Mouse (Mus musculus) gastrocnemius, postnatal 10 days (tissue): ENCODE measurements at regions not wholly inside any gene's neighbourhood (a gene's known extent, or its start where the extent isn't known, plus 50 kb on each side); places are given as distances from the start of the nearest gene placed in this dataset.

Source experiments
- DNase-seq: peaks from one replicate; pipeline ENCODE4 v3.0.0; 2021; ENCODE audit warnings: mixed read lengths

- DNase-seq, result no peak
Observed at GRCm38 (mm10) chr3:80631391-80631790, 171.2 kb downstream of the Gria2 start.

- DNase-seq, result no peak
Observed at GRCm38 (mm10) chr3:80610414-80610813, 192.2 kb downstream of the Gria2 start.

- DNase-seq, result no peak
Observed at GRCm38 (mm10) chr3:80608467-80608866, 194.2 kb downstream of the Gria2 start.

GRCm38 (mm10) chr3:80607809-80608208 is 194.8 kb downstream of the Gria2 start:
- no peak for DNase-seq

- DNase-seq, result no peak
Observed at GRCm38 (mm10) chr3:80597549-80597948, 205.1 kb downstream of the Gria2 start.

GRCm38 (mm10) chr3:80567514-80567913 is 235.1 kb downstream of the Gria2 start:
- no peak for DNase-seq

- no peak for DNase-seq
Observed at GRCm38 (mm10) chr3:80566236-80566635, 236.4 kb downstream of the Gria2 start.

GRCm38 (mm10) chr3:80546151-80546695 is 256.4 kb downstream of the Gria2 start:
- no peak for DNase-seq

GRCm38 (mm10) chr3:80543783-80544182 is 258.9 kb downstream of the Gria2 start:
- DNase-seq, result no peak

- DNase-seq, result no peak
Observed at GRCm38 (mm10) chr3:80541382-80541781, 261.3 kb downstream of the Gria2 start.

GRCm38 (mm10) chr3:80533706-80534349 is 268.8 kb downstream of the Gria2 start:
- no peak for DNase-seq

GRCm38 (mm10) chr3:80514026-80514425 is 288.6 kb downstream of the Gria2 start:
- DNase-seq, result peak; percentile 4

GRCm38 (mm10) chr3:80509185-80509584 is 293.4 kb downstream of the Gria2 start:
- DNase-seq, result no peak

GRCm38 (mm10) chr3:80506701-80507100 is 295.9 kb downstream of the Gria2 start:
- no peak for DNase-seq

GRCm38 (mm10) chr3:80501117-80501516 is 301.5 kb downstream of the Gria2 start:
- DNase-seq, result no peak

GRCm38 (mm10) chr3:80496556-80496955 is 306.1 kb downstream of the Gria2 start:
- no peak for DNase-seq

GRCm38 (mm10) chr3:80484168-80484833 is 318.3 kb downstream of the Gria2 start:
- DNase-seq, result no peak

- no peak for DNase-seq
Observed at GRCm38 (mm10) chr3:80478676-80479075, 324.0 kb downstream of the Gria2 start.

GRCm38 (mm10) chr3:80473686-80474085 is 328.9 kb downstream of the Gria2 start:
- no peak for DNase-seq
